Mouse (Mus musculus) embryonic facial prominence, embryonic 13.5 days (tissue): ENCODE measurements around the gene Ncapd2. TPM values are rescaled to one million over a fixed set of nuclear protein-coding genes. Genes with fewer than 3 reads are reported as not detected.

Experiments used
- ATAC-seq: fragments of 200-750 bp; cut with Nextera tagmentation; 2 replicates; pipeline ENCODE4 v1.8.0; 2017; ENCODE audit warnings: low read depth; ENCODE audit not compliant: insufficient number of reproducible peaks, insufficient read depth, low FRiP score, low TSS enrichment
- H3K27ac ChIP-seq: fragments of 300-500 bp; sonication (generic); 2 replicates; pipeline ENCODE4 v1.5.1; 2015; ENCODE audit warnings: moderate library complexity, mild to moderate bottlenecking, inconsistent platforms
- H3K27me3 ChIP-seq: fragments of 300-500 bp; sonication (generic); 2 replicates; pipeline ENCODE4 v1.6.1; 2015; ENCODE audit warnings: mild to moderate bottlenecking, inconsistent platforms
- H3K36me3 ChIP-seq: fragments of 300-500 bp; sonication (generic); 2 replicates; pipeline ENCODE4 v1.6.1; 2015; ENCODE audit warnings: mild to moderate bottlenecking, inconsistent platforms
- H3K4me1 ChIP-seq: fragments of 300-500 bp; sonication (generic); 2 replicates; pipeline ENCODE4 v1.6.1; 2015; ENCODE audit warnings: inconsistent platforms
- H3K4me2 ChIP-seq: fragments of 300-500 bp; sonication (generic); 2 replicates; pipeline ENCODE4 v1.6.1; 2015; ENCODE audit warnings: moderate library complexity, mild to moderate bottlenecking, inconsistent platforms
- H3K4me3 ChIP-seq: fragments of 300-500 bp; sonication (generic); 2 replicates; pipeline ENCODE4 v1.5.1; 2015; ENCODE audit warnings: mild to moderate bottlenecking, inconsistent platforms
- H3K9ac ChIP-seq: fragments of 300-500 bp; sonication (generic); 2 replicates; pipeline ENCODE4 v1.6.1; 2015; ENCODE audit warnings: mild to moderate bottlenecking, inconsistent platforms
- H3K9me3 ChIP-seq: fragments of 300-500 bp; sonication (generic); 2 replicates; pipeline ENCODE4 v1.6.1; 2016; ENCODE audit warnings: inconsistent platforms
- WGBS: fragments of 180-500 bp; shearing (Covaris S2); methylation state at CpG from one replicate; pipeline ENCODE4 v1.1.7; 2015; ENCODE audit warnings: mixed read lengths; 5-methylcytosine and 5-hydroxymethylcytosine counted together
- polyA plus RNA-seq: library from polyadenylated mRNA; unstranded; fragments of >200 nt; fragmentation: Nextera tagmentation; extraction: Ambion mirVana; gene quantifications from 2 replicates; pipeline ENCODE4 v1.2.1, GENCODE M21; 2015

Ncapd2 gene
- polyA plus RNA-seq, 1 experiment from 2014 or later: 150 TPM

- no peaks in the 10 kb centered on the region for H3K36me3 ChIP-seq
- no peak overlapping the region for H3K4me3 ChIP-seq
- no peak overlapping the region for H3K9ac ChIP-seq
- no peak for ATAC-seq
- peaks cover 9% of the 10 kb centered on the region for H3K4me1 ChIP-seq
- no peak overlapping the region for H3K4me2 ChIP-seq
- peaks cover 33% of the 10 kb centered on the region for H3K27me3 ChIP-seq
- H3K9me3 ChIP-seq: no peaks in the 10 kb centered on the region
- WGBS: 72% methylated on average over 6 of the region's 6 CpGs
- H3K27ac ChIP-seq: no peak overlapping the region
Measured at GRCm38 (mm10) chr6:125213715-125214114, 22.2 kb upstream of the Ncapd2 start.

GRCm38 (mm10) chr6:125213129-125213528, 21.6 kb upstream of the Ncapd2 start:
- peaks cover 9% of the 10 kb centered on the region for H3K4me1 ChIP-seq
- H3K27me3 ChIP-seq: peaks cover 33% of the 10 kb centered on the region
- H3K36me3 ChIP-seq: no peaks in the 10 kb centered on the region
- no peak for ATAC-seq
- no peak overlapping the region for H3K9ac ChIP-seq
- no peak overlapping the region for H3K4me2 ChIP-seq
- WGBS: 68% methylated on average over 6 of the region's 6 CpGs
- H3K27ac ChIP-seq: no peak overlapping the region
- H3K9me3 ChIP-seq: no peaks in the 10 kb centered on the region
- no peak overlapping the region for H3K4me3 ChIP-seq

GRCm38 (mm10) chr6:125212621-125213020, 21.1 kb upstream of the Ncapd2 start:
- Histone ChIP-seq H3K9ac (no peak overlapping the region), H3K4me2 (no peak overlapping the region), H3K9me3 (no peaks in the 10 kb centered on the region), H3K4me1 (peaks cover 9% of the 10 kb centered on the region), H3K27ac (no peak overlapping the region), H3K36me3 (no peaks in the 10 kb centered on the region), H3K27me3 (peaks cover 31% of the 10 kb centered on the region), H3K4me3 (no peak overlapping the region)
- ATAC-seq: no peak
- WGBS: 38% methylated on average over 2 of the region's 2 CpGs

GRCm38 (mm10) chr6:125210436-125210835, 18.9 kb upstream of the Ncapd2 start:
- Histone ChIP-seq H3K27me3 (peaks cover 20% of the 10 kb centered on the region), H3K36me3 (no peaks in the 10 kb centered on the region), H3K4me3 (no peak overlapping the region), H3K9me3 (no peaks in the 10 kb centered on the region), H3K27ac (no peak overlapping the region), H3K9ac (no peak overlapping the region), H3K4me2 (no peak overlapping the region), H3K4me1 (no peaks in the 10 kb centered on the region)
- ATAC-seq: no peak
- WGBS: 83% methylated on average over 1 of the region's 1 CpGs

GRCm38 (mm10) chr6:125197166-125197565, 5.7 kb upstream of the Ncapd2 start:
- Histone ChIP-seq H3K4me3 (no peak overlapping the region), H3K9me3 (no peaks in the 10 kb centered on the region), H3K27ac (no peak overlapping the region), H3K9ac (no peak overlapping the region), H3K4me1 (peaks cover 11% of the 10 kb centered on the region), H3K27me3 (no peaks in the 10 kb centered on the region), H3K4me2 (no peak overlapping the region), H3K36me3 (peaks cover 25% of the 10 kb centered on the region)
- WGBS: 69% methylated on average over 5 of the region's 5 CpGs
- 0 out of 2 replicates have a peak, but pooled peaks have one; percentile 22 for ATAC-seq

- H3K27ac ChIP-seq: no peak overlapping the region
- H3K36me3 ChIP-seq: peaks cover 25% of the 10 kb centered on the region
- H3K9me3 ChIP-seq: no peaks in the 10 kb centered on the region
- no peak overlapping the region for H3K9ac ChIP-seq
- H3K4me2 ChIP-seq: no peak overlapping the region
- ATAC-seq: no peak
- WGBS: 57% methylated on average over 3 of the region's 3 CpGs
- H3K4me1 ChIP-seq: peaks cover 11% of the 10 kb centered on the region
- no peaks in the 10 kb centered on the region for H3K27me3 ChIP-seq
- no peak overlapping the region for H3K4me3 ChIP-seq
Measured at GRCm38 (mm10) chr6:125196301-125196700, 4.8 kb upstream of the Ncapd2 start.

- no peak overlapping the region for H3K4me2 ChIP-seq
- no peak for ATAC-seq
- H3K36me3 ChIP-seq: peaks cover 25% of the 10 kb centered on the region
- H3K9me3 ChIP-seq: no peaks in the 10 kb centered on the region
- H3K27ac ChIP-seq: 0 out of 2 replicates have a peak overlapping the region, but pooled peaks have one; percentile 23
- H3K9ac ChIP-seq: no peak overlapping the region
- H3K4me1 ChIP-seq: peaks cover 11% of the 10 kb centered on the region
- no peaks in the 10 kb centered on the region for H3K27me3 ChIP-seq
- H3K4me3 ChIP-seq: no peak overlapping the region
- WGBS: 38% methylated on average over 1 of the region's 1 CpGs
Measured at GRCm38 (mm10) chr6:125195541-125196075, 4.1 kb upstream of the Ncapd2 start.

GRCm38 (mm10) chr6:125193390-125193789, 1.9 kb upstream of the Ncapd2 start:
- no peak for ATAC-seq
- 0 out of 2 replicates have a peak overlapping the region, but pooled peaks have one; percentile 60 for H3K4me3 ChIP-seq
- H3K27me3 ChIP-seq: no peaks in the 10 kb centered on the region
- H3K4me2 ChIP-seq: peak overlapping the region; percentile 84; the same call in 1 of the 2 replicates
- H3K4me1 ChIP-seq: peaks cover 21% of the 10 kb centered on the region
- H3K36me3 ChIP-seq: peaks cover 37% of the 10 kb centered on the region
- no peaks in the 10 kb centered on the region for H3K9me3 ChIP-seq
- H3K27ac ChIP-seq: no peak overlapping the region
- no peak overlapping the region for H3K9ac ChIP-seq
- whole genome bisulfite sequencing: 52% methylated on average over 7 of the region's 7 CpGs

GRCm38 (mm10) chr6:125192841-125193240, 1.3 kb upstream of the Ncapd2 start:
- Histone ChIP-seq H3K36me3 (peaks cover 43% of the 10 kb centered on the region), H3K4me2 (peak overlapping the region; percentile 84), H3K9me3 (no peaks in the 10 kb centered on the region), H3K27me3 (no peaks in the 10 kb centered on the region), H3K4me1 (peaks cover 21% of the 10 kb centered on the region), H3K27ac (peak overlapping the region; percentile 100; the same call in 1 of the 2 replicates), H3K4me3 (peak overlapping the region; percentile 60), H3K9ac (peak overlapping the region; percentile 86)
- no peak for ATAC-seq
- 40% methylated on average over 5 of the region's 5 CpGs for WGBS

GRCm38 (mm10) chr6:125192016-125192714, 664 bp upstream of the Ncapd2 start:
- H3K27ac ChIP-seq: peak overlapping the region; percentile 100
- H3K9me3 ChIP-seq: no peaks in the 10 kb centered on the region
- ATAC-seq: peak; percentile 89
- peaks cover 49% of the 10 kb centered on the region for H3K36me3 ChIP-seq
- peak overlapping the region; percentile 86 for H3K9ac ChIP-seq
- under 1% methylated on average over 34 of the region's 34 CpGs for WGBS
- peak overlapping the region; percentile 84 for H3K4me2 ChIP-seq
- H3K4me3 ChIP-seq: peak overlapping the region; percentile 60
- H3K4me1 ChIP-seq: peaks cover 21% of the 10 kb centered on the region
- H3K27me3 ChIP-seq: no peaks in the 10 kb centered on the region

GRCm38 (mm10) chr6:125190816-125191215, 685 bp downstream of the Ncapd2 start:
- no peak for ATAC-seq

GRCm38 (mm10) chr6:125186203-125186602, 5.3 kb downstream of the Ncapd2 start:
- Histone ChIP-seq H3K9ac (no peak overlapping the region), H3K4me2 (no peak overlapping the region), H3K27ac (no peak overlapping the region), H3K36me3 (peaks cover 82% of the 10 kb centered on the region), H3K9me3 (no peaks in the 10 kb centered on the region), H3K4me1 (peaks cover 9% of the 10 kb centered on the region), H3K27me3 (no peaks in the 10 kb centered on the region), H3K4me3 (no peak overlapping the region)
- no peak for ATAC-seq
- WGBS: 96% methylated on average over 10 of the region's 10 CpGs

More at GRCm38 (mm10) chr6:125190816-125191215, 685 bp downstream of the Ncapd2 start:
- Histone ChIP-seq H3K27ac (peak overlapping the region; percentile 100), H3K4me3 (peak overlapping the region; percentile 60), H3K4me2 (peak overlapping the region; percentile 84), H3K9ac (peak overlapping the region; percentile 86), H3K4me1 (peaks cover 21% of the 10 kb centered on the region), H3K36me3 (peaks cover 63% of the 10 kb centered on the region), H3K9me3 (no peaks in the 10 kb centered on the region), H3K27me3 (no peaks in the 10 kb centered on the region)
